Mouse (Mus musculus) spleen, embryonic (tissue): ENCODE data around the gene Rcor2.

Source experiments
- CTCF ChIA-PET: fragments of 350-600 bp; sonication (Branson Sonifier 250); formaldehyde crosslinking; loops from one replicate; lab custom pipeline; 2022; lab: Charles Lee

The Rcor2 gene

DNA sequence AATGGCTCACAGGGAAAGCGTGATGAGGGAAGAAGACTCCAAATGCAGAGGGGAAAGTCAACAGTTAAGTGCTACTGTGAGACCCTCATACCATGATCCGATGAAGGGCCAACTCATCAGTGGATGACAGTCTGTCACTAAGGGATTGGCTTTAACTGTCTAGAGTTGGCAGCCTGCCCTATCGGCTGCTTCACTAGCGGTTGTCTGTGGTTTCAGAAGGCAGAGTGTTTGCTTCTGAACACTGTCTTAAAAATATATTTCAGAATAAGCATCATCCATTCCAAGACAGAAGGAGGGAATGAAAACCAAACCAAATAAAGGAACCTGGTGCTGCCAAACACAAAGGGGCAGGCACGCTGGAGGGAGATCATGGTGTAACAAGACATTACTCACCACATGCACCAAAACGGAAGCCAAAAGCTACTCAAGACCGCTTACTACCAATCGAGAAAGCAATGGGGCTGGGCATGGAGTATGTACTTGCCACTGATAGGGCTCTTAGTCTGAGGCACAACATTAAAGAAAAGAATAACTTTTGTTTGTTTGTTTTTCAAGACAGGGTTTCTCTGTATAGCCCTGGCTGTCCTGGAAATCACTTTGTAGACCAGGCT, 48.0 kb downstream of the Rcor2 start:
- CTCF ChIA-PET, result no interaction called here

GRCm38 (mm10) chr19:7315587-7315984, 48.5 kb downstream of the Rcor2 start:
- CTCF ChIA-PET, result interaction anchor here (1.2 kb wide), 1 partner anchor 66 kb away, joined by 3 read pairs; no protein-coding TSS in a partner anchor

GRCm38 (mm10) chr19:7316822-7317221, 49.7 kb downstream of the Rcor2 start:
- CTCF ChIA-PET, result no interaction called here

GRCm38 (mm10) chr19:7317716-7318115, 50.6 kb downstream of the Rcor2 start:
- CTCF ChIA-PET, result interaction anchor here (0.7 kb wide), 2 partner anchors 95 to 190 kb away, joined by 4 to 5 read pairs; no protein-coding TSS in a partner anchor

DNA sequence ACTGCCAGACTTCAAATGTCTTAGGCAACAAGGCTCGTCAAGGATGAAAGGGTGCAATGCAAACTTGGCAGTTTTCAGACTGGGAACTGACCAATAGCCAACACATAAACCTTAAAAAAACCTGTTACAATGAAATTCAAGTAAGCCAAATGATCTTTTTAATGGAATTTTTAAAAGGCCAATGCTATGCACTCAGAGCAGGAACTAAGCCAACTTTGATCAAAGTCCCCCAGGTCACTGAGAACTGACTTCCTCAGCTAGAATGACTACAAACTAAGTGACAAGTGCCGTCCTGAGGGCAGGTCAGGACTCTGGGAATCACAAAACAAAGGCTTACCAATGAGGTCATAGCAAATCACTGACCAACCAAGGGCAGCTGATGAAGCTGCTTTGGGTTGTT, 53.1 kb downstream of the Rcor2 start:
- CTCF ChIA-PET, result interaction anchor here (0.5 kb wide), 1 partner anchor 38 kb away, joined by 3 read pairs; no protein-coding TSS in a partner anchor

GRCm38 (mm10) chr19:7321391-7321790, 54.3 kb downstream of the Rcor2 start:
- CTCF ChIA-PET, result no interaction called here
